Mouse (Mus musculus) kidney, adult 2 months (tissue): Measurements from ENCODE around the gene Ccdc66.

ENCODE experiments used
- CTCF ChIP-seq: fragments of 200-500 bp; conservative IDR thresholded peaks from 2 replicates; pipeline ENCODE4 v1.5.1; 2011; ENCODE audit warnings: low read depth, mild to moderate bottlenecking, control low read depth, low read length, moderate library complexity, mixed read lengths; ENCODE audit not compliant: insufficient read depth, insufficient read length
- POLR2A ChIP-seq: fragments of 200-500 bp; IDR thresholded peaks from one replicate; pipeline ENCODE4 v1.6.1; 2011; ENCODE audit warnings: low read depth, low read length, control low read depth

- no peak for TF ChIP-seq CTCF
- TF ChIP-seq POLR2A, result no peak
Measured at GRCm38 (mm10) chr14:27444851-27445281, 63.4 kb downstream of the Ccdc66 start.
